Mouse (Mus musculus) liver, adult (tissue): ENCODE results near the gene Napa.

Source experiments
- GATA4 ChIP-seq: IDR thresholded peaks from 2 replicates; pipeline ENCODE4 v1.6.1; 2014; ENCODE audit warnings: mild to moderate bottlenecking, low read length; ENCODE audit not compliant: insufficient replicate concordance

Napa gene

GRCm38 (mm10) chr7:16071906-16072305, 26.4 kb upstream of the Napa start:
- no peak for TF ChIP-seq GATA4

GRCm38 (mm10) chr7:16079947-16080346, 18.3 kb upstream of the Napa start:
- no peak for TF ChIP-seq GATA4

- TF ChIP-seq GATA4 = no peak
Measured at GRCm38 (mm10) chr7:16080581-16080980, 17.7 kb upstream of the Napa start.

GRCm38 (mm10) chr7:16083361-16083760, 14.9 kb upstream of the Napa start:
- TF ChIP-seq GATA4 = no peak

- no peak for TF ChIP-seq GATA4
Measured at GRCm38 (mm10) chr7:16087587-16087986, 10.7 kb upstream of the Napa start.

- no peak for TF ChIP-seq GATA4
Measured at GRCm38 (mm10) chr7:16094592-16094991, 3.7 kb upstream of the Napa start.

GRCm38 (mm10) chr7:16099901-16100300, 1.6 kb downstream of the Napa start:
- TF ChIP-seq GATA4 = no peak

- no peak for TF ChIP-seq GATA4
Measured at GRCm38 (mm10) chr7:16101081-16101480, 2.8 kb downstream of the Napa start.

- no peak for TF ChIP-seq GATA4
Measured at GRCm38 (mm10) chr7:16101726-16102475, 3.6 kb downstream of the Napa start.

GRCm38 (mm10) chr7:16102686-16103226, 4.5 kb downstream of the Napa start:
- no peak for TF ChIP-seq GATA4

GRCm38 (mm10) chr7:16103760-16104159, 5.5 kb downstream of the Napa start:
- TF ChIP-seq GATA4 = no peak

GRCm38 (mm10) chr7:16104611-16105388, 6.5 kb downstream of the Napa start:
- no peak for TF ChIP-seq GATA4

GRCm38 (mm10) chr7:16108886-16109542, 10.8 kb downstream of the Napa start:
- no peak for TF ChIP-seq GATA4

GRCm38 (mm10) chr7:16110158-16110557, 11.9 kb downstream of the Napa start:
- TF ChIP-seq GATA4 = no peak

- no peak for TF ChIP-seq GATA4
Measured at GRCm38 (mm10) chr7:16111284-16112090, 13.2 kb downstream of the Napa start.
